Mouse (Mus musculus) megakaryocyte-erythroid progenitor cell, adult 5 weeks (primary cell): ENCODE data around the gene Gm49321. TPM values are rescaled to one million over a fixed set of nuclear protein-coding genes. Genes with fewer than 3 reads are reported as not detected.

Source experiments
- polyA plus RNA-seq: library from polyadenylated mRNA; stranded (reverse); fragments of >175 nt; gene quantifications from 2 replicates; pipeline ENCODE4 v1.2.3, GENCODE M21; 2012

Gm49321 gene
- polyA plus RNA-seq = not detected in 2 replicates

DNA sequence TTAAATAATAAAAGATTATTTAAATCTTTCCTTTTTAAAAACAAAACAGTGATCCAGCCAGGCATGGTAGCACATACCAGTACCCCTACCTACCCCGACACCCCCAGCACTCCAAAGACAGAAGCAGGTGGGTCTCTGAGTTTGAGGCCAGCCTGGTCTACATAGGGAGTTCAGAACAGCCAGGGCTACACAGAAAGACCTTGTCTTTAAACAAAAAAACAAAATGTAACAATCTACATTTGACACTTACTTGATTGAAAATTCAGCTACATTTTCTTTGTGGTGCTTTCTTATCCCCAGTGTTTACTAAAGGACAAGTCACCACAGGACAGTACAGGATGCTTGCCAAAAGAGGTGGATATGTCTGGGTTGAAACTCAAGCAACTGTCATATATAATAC lies at the start of gene Gm49321:
Gene Gm49321, plus strand, starts transcription at position 301 of the 400 bp plus-strand sequence.

DNA sequence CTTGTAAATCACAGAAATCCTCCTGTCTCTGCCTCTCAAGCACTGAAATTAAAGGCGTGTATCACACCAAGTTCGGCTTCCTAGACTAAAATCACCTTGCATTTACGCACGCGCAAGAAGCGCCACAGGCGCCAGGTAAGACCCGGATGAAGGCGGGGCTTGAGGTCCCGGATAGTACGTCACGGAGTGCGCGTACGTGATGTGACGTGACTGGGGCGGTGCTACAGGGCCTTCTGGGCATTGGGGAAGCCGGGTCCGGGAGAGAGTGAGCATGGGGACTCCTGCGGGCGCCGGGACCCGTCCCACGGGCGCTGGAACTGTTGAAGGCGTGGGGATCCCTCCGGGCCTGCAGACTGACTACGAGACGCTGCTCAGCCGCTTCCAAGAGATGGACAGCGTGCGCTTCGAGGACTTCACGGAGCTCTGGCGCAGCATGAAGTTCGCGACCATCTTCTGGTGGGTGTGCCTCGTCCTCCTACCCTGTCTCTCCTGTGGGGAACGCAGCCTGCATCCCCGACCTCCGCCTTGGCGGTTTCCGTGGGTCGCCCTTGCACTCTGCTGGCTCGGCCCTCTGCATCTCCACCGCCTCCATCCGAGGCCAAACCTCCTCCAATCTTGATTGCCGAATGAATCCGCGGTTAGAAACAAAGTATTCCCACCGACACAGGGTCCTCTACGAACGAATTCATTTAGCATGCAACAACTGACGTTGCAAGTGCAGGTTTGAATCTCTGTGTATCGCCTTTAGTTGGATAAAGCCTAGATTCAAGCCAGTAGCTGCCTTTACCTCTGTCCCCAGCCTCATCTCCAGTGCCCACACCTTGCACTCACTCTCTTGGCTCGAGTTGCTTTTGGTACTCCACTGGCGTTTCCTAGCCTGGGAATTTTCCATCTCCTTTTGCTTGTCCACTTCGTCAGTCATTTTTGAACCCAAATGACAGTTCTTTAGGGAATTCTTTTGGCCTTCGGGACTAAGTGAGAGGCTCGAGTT lies 27.1 kb downstream of the Gm49321 start, which contains the start of gene Snapc1:
Gene Snapc1, plus strand, starts transcription at position 191 of the 991 bp plus-strand sequence.

DNA sequence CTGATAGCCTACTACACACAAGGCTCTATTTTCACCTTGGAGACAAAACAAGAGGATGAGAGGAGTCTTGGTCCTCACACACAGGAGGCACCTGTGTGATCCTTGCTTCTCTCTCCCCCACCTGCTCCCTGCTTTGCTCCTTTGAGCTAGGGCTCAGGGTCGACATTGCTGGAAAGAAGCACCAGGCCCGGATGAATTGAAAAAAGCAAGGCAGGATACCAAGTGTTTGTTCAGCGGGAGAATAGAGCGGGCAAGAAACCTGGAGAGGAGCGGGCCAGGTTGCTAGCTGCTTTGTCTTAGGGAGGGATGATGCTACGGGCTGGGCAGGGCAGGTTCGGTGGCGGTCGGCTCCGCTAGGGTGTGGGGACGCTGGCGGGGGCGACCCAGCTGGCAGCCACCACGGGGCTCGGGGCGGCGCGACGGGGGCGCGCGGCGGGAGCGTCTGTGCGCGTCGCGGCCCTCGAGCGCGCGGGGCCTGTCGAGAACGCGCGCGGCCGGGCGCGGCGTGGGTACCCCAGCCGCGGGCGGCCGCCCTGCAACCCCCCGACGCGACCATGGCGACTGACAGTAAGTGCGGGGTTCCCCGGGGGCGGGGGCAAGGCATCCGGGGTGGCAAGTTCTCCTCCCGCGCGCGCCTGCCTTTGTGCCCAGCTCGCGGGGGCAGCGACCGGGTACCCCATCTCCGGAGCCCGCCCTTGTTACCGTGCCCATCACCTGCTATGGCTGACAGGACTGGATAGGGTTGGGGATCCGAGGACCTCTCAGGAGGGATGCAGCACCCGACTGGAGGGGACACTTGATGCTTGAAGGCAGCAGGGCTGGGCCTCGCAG lies 60.1 kb downstream of the Gm49321 start, which contains the start of gene Syt16:
Gene Syt16, plus strand, starts transcription at position 365 of the 831 bp plus-strand sequence.

Other genes with a start within 250 kb of the Gm49321 start
- 11.0 and 13.1 TPM in 2 replicates for gene Hif1a, start 36.3 kb upstream of the Gm49321 start, polyA plus RNA-seq
- 11.9 and 12.6 TPM in 2 replicates for gene Snapc1, start 26.8 kb downstream of the Gm49321 start, polyA plus RNA-seq
- gene Syt16, start 60.0 kb downstream of the Gm49321 start, polyA plus RNA-seq = not detected in 2 replicates